Mouse (Mus musculus) midbrain, embryonic 14.5 days (tissue): ENCODE results near the gene Mydgf. TPM values are rescaled to one million over a fixed set of nuclear protein-coding genes. Genes with fewer than 3 reads are reported as not detected.

Experiments used
- ATAC-seq: fragments of 200-750 bp; cut with Nextera tagmentation; 2 replicates; pipeline ENCODE4 v1.8.0; 2017; ENCODE audit warnings: moderate number of reproducible peaks, moderate library complexity; ENCODE audit not compliant: low FRiP score, low TSS enrichment
- DNase-seq: peaks from one replicate; pipeline ENCODE4 v3.0.0-alpha.2; 2015
- H3K27ac ChIP-seq: fragments of 300-500 bp; sonication (generic); replicated peaks from 2 replicates; pipeline ENCODE4 v1.5.1; 2014; ENCODE audit warnings: mild to moderate bottlenecking, low read depth, low read length, moderate library complexity
- H3K27me3 ChIP-seq: fragments of 300-500 bp; sonication (generic); 2 replicates; pipeline ENCODE4 v1.6.1; 2014; ENCODE audit warnings: low read length, control low read depth, mixed read lengths; ENCODE audit not compliant: control insufficient read depth, insufficient read depth
- H3K36me3 ChIP-seq: fragments of 300-500 bp; sonication (generic); 2 replicates; pipeline ENCODE4 v1.6.1; 2014; ENCODE audit warnings: low read length, control low read depth; ENCODE audit not compliant: control insufficient read depth, insufficient read depth
- H3K4me1 ChIP-seq: fragments of 300-500 bp; sonication (generic); 2 replicates; pipeline ENCODE4 v1.6.1; 2014; ENCODE audit warnings: mild to moderate bottlenecking, antibody characterized with exemption, low read length, control low read depth; ENCODE audit not compliant: control insufficient read depth, insufficient read depth
- H3K4me2 ChIP-seq: fragments of 300-500 bp; sonication (generic); 2 replicates; pipeline ENCODE4 v1.6.1; 2014; ENCODE audit warnings: mild to moderate bottlenecking, low read length, moderate library complexity
- H3K4me3 ChIP-seq: fragments of 300-500 bp; sonication (generic); replicated peaks from 2 replicates; pipeline ENCODE4 v1.5.1; 2014; ENCODE audit warnings: low read depth, low read length
- H3K9ac ChIP-seq: fragments of 300-500 bp; sonication (generic); replicated peaks from 2 replicates; pipeline ENCODE4 v1.6.1; 2014; ENCODE audit warnings: mild to moderate bottlenecking, low read length, moderate library complexity
- H3K9me3 ChIP-seq: fragments of 300-500 bp; sonication (generic); 2 replicates; pipeline ENCODE4 v1.6.1; 2016; ENCODE audit warnings: low read length, control low read depth, mixed read lengths; ENCODE audit not compliant: control insufficient read depth
- WGBS: fragments of 180-500 bp; shearing (Covaris S2); extraction: QIAGEN DNeasy Blood & Tissue Kit; methylation state at CpG from one replicate; pipeline ENCODE4 v1.1.7; 2014; 5-methylcytosine and 5-hydroxymethylcytosine counted together
- polyA plus RNA-seq: library from polyadenylated mRNA; unstranded; fragments of >200 nt; fragmentation: Nextera tagmentation; extraction: Ambion mirVana; gene quantifications from 2 replicates; pipeline ENCODE4 v1.2.1, GENCODE M21; 2014

The Mydgf gene
- polyA plus RNA-seq: 55.1 and 57.5 TPM in 2 replicates

DNA sequence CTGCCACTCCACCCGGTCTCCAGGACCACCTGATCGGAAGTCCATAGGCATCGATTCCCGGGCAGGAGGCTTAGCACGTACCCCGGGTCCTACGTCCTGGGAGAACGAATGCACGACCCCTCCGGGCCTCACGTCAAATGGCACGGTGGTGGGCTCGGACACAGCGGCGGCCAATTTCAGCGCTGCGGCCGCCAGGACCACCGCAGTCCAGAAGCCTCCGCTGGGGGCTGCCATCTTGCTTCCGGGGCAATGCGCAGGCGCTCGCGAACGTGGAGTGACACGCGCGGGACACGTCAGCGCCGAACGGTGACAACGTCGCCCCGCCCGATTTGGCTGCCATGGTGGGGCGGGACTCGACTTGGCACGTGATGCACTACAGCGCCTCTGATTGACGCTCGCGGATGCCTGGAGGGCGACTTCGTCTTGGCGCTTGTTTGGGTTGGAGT is at the start of gene Mydgf:
TSS of gene Mydgf (minus strand) at position 263 of the 446 bp plus-strand sequence.
- H3K4me2 ChIP-seq: peak within 1 kb of the TSS; percentile 66
- peak within 1 kb of the TSS; percentile 78 for H3K4me3 ChIP-seq
- peaks cover 13% of the 10 kb centered on the region for H3K4me1 ChIP-seq
- no peaks in the 10 kb centered on the region for H3K9me3 ChIP-seq
- WGBS: under 1% methylated on average over 47 of the region's 47 CpGs
- ATAC-seq (peak; percentile 93), DNase-seq (peak; percentile 98)
- H3K36me3 ChIP-seq: peaks cover 57% of the 10 kb centered on the region
- H3K9ac ChIP-seq: peak within 1 kb of the TSS; percentile 70
- H3K27me3 ChIP-seq: no peaks in the 10 kb centered on the region
- H3K27ac ChIP-seq: peak within 1 kb of the TSS; percentile 55

DNA sequence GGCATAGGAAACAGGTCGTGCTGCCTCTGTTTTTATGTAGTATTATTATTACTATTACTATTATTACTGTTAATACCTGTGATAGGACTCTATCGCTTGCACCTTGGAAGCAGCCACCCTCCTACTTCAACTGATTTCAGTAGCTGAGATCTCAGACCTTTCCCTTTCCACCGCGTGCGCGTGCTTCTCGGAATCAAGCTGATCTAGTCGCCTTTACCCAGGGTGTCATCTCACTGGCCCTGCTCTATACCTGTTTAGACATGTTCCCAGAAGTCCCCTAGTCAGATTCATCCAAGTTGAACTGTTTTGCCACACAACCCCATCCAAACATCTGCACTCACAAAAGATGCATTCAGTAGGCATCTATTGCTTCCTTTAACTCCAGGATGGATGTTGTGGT is 49.7 kb upstream of the Mydgf start:
- H3K36me3 ChIP-seq: no peaks in the 10 kb centered on the region
- ATAC-seq (0 out of 2 replicates have a peak, but pooled peaks have one; percentile 4), DNase-seq (peak; percentile 21)
- H3K27me3 ChIP-seq: no peaks in the 10 kb centered on the region
- no peak overlapping the region for H3K9ac ChIP-seq
- peaks cover 10% of the 10 kb centered on the region for H3K4me1 ChIP-seq
- peak overlapping the region; percentile 56 for H3K27ac ChIP-seq
- H3K9me3 ChIP-seq: no peaks in the 10 kb centered on the region
- 0 out of 2 replicates have a peak overlapping the region, but pooled peaks have one; percentile 7 for H3K4me3 ChIP-seq
- 48% methylated on average over 8 of the region's 8 CpGs for WGBS
- H3K4me2 ChIP-seq: peak overlapping the region; percentile 54

DNA sequence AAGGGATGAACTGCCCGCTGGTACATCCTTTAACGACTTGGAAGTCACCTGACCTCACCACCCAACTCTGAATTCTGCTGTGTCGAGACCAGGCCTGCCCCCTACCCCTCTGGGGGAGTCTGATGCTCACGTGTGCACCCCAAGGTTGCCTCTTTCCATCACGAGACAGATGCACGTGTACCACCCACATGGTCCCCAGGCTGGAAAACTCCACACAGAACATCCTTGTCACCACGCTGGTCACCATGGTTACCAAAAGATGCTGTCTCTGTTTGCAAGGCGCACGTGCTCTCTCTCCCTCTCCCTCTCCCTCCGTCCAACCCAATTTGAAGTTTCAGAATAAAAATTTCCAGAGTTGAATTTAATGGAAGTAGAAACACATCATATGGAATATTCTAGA is 46.2 kb upstream of the Mydgf start:
- no peaks in the 10 kb centered on the region for H3K36me3 ChIP-seq
- H3K9me3 ChIP-seq: no peaks in the 10 kb centered on the region
- H3K4me3 ChIP-seq: no peak overlapping the region
- DNase-seq (no peak), ATAC-seq (no peak)
- H3K9ac ChIP-seq: no peak overlapping the region
- no peak overlapping the region for H3K27ac ChIP-seq
- H3K27me3 ChIP-seq: no peaks in the 10 kb centered on the region
- WGBS: 54% methylated on average over 10 of the region's 10 CpGs
- H3K4me2 ChIP-seq: no peak overlapping the region
- peaks cover 10% of the 10 kb centered on the region for H3K4me1 ChIP-seq

- no peak overlapping the region for H3K4me2 ChIP-seq
- H3K27ac ChIP-seq: no peak overlapping the region
- DNase-seq (no peak), ATAC-seq (no peak)
- 81% methylated on average over 3 of the region's 3 CpGs for WGBS
- H3K36me3 ChIP-seq: no peaks in the 10 kb centered on the region
- H3K4me1 ChIP-seq: no peaks in the 10 kb centered on the region
- no peaks in the 10 kb centered on the region for H3K9me3 ChIP-seq
- H3K9ac ChIP-seq: no peak overlapping the region
- no peak overlapping the region for H3K4me3 ChIP-seq
- H3K27me3 ChIP-seq: no peaks in the 10 kb centered on the region
Measured at GRCm38 (mm10) chr17:56226566-56226965, 42.8 kb upstream of the Mydgf start.

DNA sequence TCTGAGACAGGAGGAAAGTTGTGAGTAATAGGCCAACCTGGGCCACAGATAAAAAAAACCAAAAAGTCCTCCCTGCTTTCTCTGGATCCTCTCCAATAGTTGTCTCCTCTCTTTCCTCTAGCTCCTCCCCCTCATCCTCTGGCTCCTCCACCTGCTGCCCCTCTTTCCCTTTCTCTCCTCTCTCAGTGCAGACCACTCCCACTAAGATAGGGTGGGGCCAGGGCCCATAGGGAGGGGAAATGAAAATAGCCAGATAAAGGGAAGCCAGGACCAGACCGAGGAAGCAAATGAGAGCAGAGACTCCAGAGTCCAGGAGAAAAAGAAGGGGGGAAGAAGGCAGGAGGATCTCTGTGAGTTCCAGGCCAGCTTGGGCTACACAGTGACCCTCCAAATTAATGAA is 41.2 kb upstream of the Mydgf start:
- DNase-seq (no peak), ATAC-seq (no peak)
- no peak overlapping the region for H3K4me2 ChIP-seq
- no peak overlapping the region for H3K9ac ChIP-seq
- H3K4me3 ChIP-seq: no peak overlapping the region
- H3K36me3 ChIP-seq: no peaks in the 10 kb centered on the region
- H3K4me1 ChIP-seq: no peaks in the 10 kb centered on the region
- no peaks in the 10 kb centered on the region for H3K27me3 ChIP-seq
- no peaks in the 10 kb centered on the region for H3K9me3 ChIP-seq
- H3K27ac ChIP-seq: no peak overlapping the region
- WGBS: 50% methylated on average over 1 of the region's 1 CpGs

GRCm38 (mm10) chr17:56219805-56220204 is 36.1 kb upstream of the Mydgf start:
- ATAC-seq (no peak), DNase-seq (peak; percentile 3)
- Histone ChIP-seq H3K4me2 (no peak overlapping the region), H3K27me3 (no peaks in the 10 kb centered on the region), H3K9ac (no peak overlapping the region), H3K36me3 (peaks cover 6% of the 10 kb centered on the region; the same call in 1 of the 2 replicates), H3K4me3 (no peak overlapping the region), H3K4me1 (peaks cover 18% of the 10 kb centered on the region), H3K9me3 (no peaks in the 10 kb centered on the region), H3K27ac (no peak overlapping the region)
- WGBS: 78% methylated on average over 3 of the region's 3 CpGs

DNA sequence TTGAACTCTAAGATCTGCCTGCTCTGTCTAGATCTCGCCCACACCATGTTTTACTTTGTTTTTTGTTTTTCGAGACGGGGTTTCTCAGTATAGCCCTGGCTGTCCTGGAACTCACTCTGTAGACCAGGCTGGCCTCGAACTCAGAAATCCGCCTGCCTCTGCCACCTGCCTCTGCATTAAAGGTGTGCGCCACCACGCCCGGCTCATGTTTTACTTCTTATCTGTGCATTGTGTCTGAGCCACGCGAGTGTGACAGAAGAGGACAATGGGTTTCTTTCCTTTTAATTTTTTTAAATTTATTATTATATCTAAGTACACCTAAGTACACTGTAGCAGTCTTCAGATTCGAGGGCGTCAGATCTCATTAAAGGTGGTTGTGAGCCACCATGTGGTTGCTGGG is 35.5 kb upstream of the Mydgf start:
- Histone ChIP-seq H3K4me1 (peaks cover 18% of the 10 kb centered on the region), H3K36me3 (peaks cover 11% of the 10 kb centered on the region; the same call in 1 of the 2 replicates)
- ATAC-seq: no peak

GRCm38 (mm10) chr17:56218377-56219191 is 34.9 kb upstream of the Mydgf start, which contains the start of gene Dpp9:
Gene Dpp9 (minus strand): TSS chr17:56218905.
- Histone ChIP-seq H3K36me3 (peaks cover 12% of the 10 kb centered on the region; the same call in 1 of the 2 replicates), H3K4me2 (peak within 1 kb of the TSS; percentile 79), H3K27me3 (no peaks in the 10 kb centered on the region), H3K9me3 (no peaks in the 10 kb centered on the region), H3K4me1 (peaks cover 18% of the 10 kb centered on the region), H3K4me3 (peak within 1 kb of the TSS; percentile 78), H3K9ac (peak within 1 kb of the TSS; percentile 89), H3K27ac (peak within 1 kb of the TSS; percentile 91)
- peak; percentile 95 for DNase-seq
- under 1% methylated on average over 76 of the region's 78 CpGs for WGBS
- ATAC-seq: peak; percentile 98

More for the DNA sequence above, 35.5 kb upstream of the Mydgf start:
- H3K9me3 ChIP-seq: no peaks in the 10 kb centered on the region
- H3K27ac ChIP-seq: peak overlapping the region; percentile 91
- 47% methylated on average over 12 of the region's 12 CpGs for WGBS
- H3K4me2 ChIP-seq: peak overlapping the region; percentile 79
- DNase-seq: no peak
- peak overlapping the region; percentile 78 for H3K4me3 ChIP-seq
- peak overlapping the region; percentile 89 for H3K9ac ChIP-seq
- no peaks in the 10 kb centered on the region for H3K27me3 ChIP-seq
